Mouse (Mus musculus) olfactory bulb, adult 2 months (tissue): ENCODE data around the gene Fcf1. TPM values are rescaled to one million over a fixed set of nuclear protein-coding genes. Genes with fewer than 3 reads are reported as not detected.
A peak's percentile ranks its signal among the peaks of the same experiment; 100 is the strongest.

Source experiments
- H3K27ac ChIP-seq: fragments of 200-500 bp; 2 replicates; pipeline ENCODE4 v1.5.1; 2012; ENCODE audit warnings: low read depth, low read length; ENCODE audit not compliant: insufficient read depth
- H3K4me1 ChIP-seq: fragments of 200-500 bp; 2 replicates; pipeline ENCODE4 v1.6.1; 2012; ENCODE audit warnings: low read length; ENCODE audit not compliant: control insufficient read depth, insufficient read depth
- H3K4me3 ChIP-seq: fragments of 200-500 bp; 2 replicates; pipeline ENCODE4 v1.5.1; 2012; ENCODE audit warnings: mild to moderate bottlenecking, low read depth, low read length, moderate library complexity; ENCODE audit not compliant: insufficient read depth
- CTCF ChIP-seq: fragments of 200-500 bp; IDR thresholded peaks from 2 replicates; pipeline ENCODE4 v1.5.1; 2012; ENCODE audit warnings: low read depth, mild to moderate bottlenecking, low read length, moderate library complexity; ENCODE audit not compliant: insufficient read depth
- POLR2A ChIP-seq: fragments of 200-500 bp; IDR thresholded peaks from 2 replicates; pipeline ENCODE4 v1.6.1; 2012; ENCODE audit warnings: mild to moderate bottlenecking, low read depth, low read length, moderate library complexity; ENCODE audit not compliant: insufficient read depth
- WGBS: fragments of 180-500 bp; shearing (Covaris S2); methylation state at CpG from one replicate; pipeline ENCODE4 v1.1.7; 2018; 5-methylcytosine and 5-hydroxymethylcytosine counted together
- polyA plus RNA-seq: library from polyadenylated mRNA; stranded (reverse); fragments of >200 nt; gene quantifications from 2 replicates; pipeline ENCODE4 v1.2.4, GENCODE M21; 2012; ENCODE audit warnings: low replicate concordance; ENCODE audit not compliant: missing spikeins, insufficient read depth, insufficient read length

The Fcf1 gene
- polyA plus RNA-seq, 1 experiment: not detected

GRCm38 (mm10) chr12:84996083-84996496, 25.4 kb downstream of the Fcf1 start, which contains the start of gene Ylpm1:
Gene Ylpm1 (plus strand): TSS chr12:84996321.
- TF ChIP-seq POLR2A: peak; percentile 87
- TF ChIP-seq CTCF: no peak
- H3K27ac ChIP-seq: peak within 1 kb of the TSS; percentile 28; the same call in 1 of the 2 replicates
- peak within 1 kb of the TSS; percentile 80 for H3K4me3 ChIP-seq
- under 1% methylated on average over 45 of the region's 45 CpGs for WGBS
- no peaks in the 10 kb centered on the region for H3K4me1 ChIP-seq

- WGBS: under 1% methylated on average over 44 of the region's 44 CpGs
- no peak for TF ChIP-seq CTCF
- no peak for TF ChIP-seq POLR2A
- Histone ChIP-seq H3K4me3 (peak overlapping the region; percentile 80), H3K4me1 (no peaks in the 10 kb centered on the region), H3K27ac (peak overlapping the region; percentile 28; the same call in 1 of the 2 replicates)
Measured at GRCm38 (mm10) chr12:84996501-84997398, 26.1 kb downstream of the Fcf1 start.

GRCm38 (mm10) chr12:84999053-84999452, 28.4 kb downstream of the Fcf1 start:
- TF ChIP-seq CTCF: no peak
- no peak for TF ChIP-seq POLR2A
- Histone ChIP-seq H3K4me3 (0 out of 2 replicates have a peak overlapping the region, but pooled peaks have one; percentile 8), H3K27ac (no peak overlapping the region), H3K4me1 (no peaks in the 10 kb centered on the region)

GRCm38 (mm10) chr12:85006206-85006605, 35.5 kb downstream of the Fcf1 start:
- Histone ChIP-seq H3K27ac (no peak overlapping the region), H3K4me3 (no peak overlapping the region), H3K4me1 (no peaks in the 10 kb centered on the region)
- TF ChIP-seq POLR2A (no peak), CTCF (no peak)
- WGBS: 43% methylated on average over 1 of the region's 1 CpGs

- H3K27ac ChIP-seq: no peak overlapping the region
- no peaks in the 10 kb centered on the region for H3K4me1 ChIP-seq
- H3K4me3 ChIP-seq: no peak overlapping the region
- TF ChIP-seq POLR2A (no peak), CTCF (no peak)
Measured at GRCm38 (mm10) chr12:85007021-85007420, 36.3 kb downstream of the Fcf1 start.

GRCm38 (mm10) chr12:85009776-85010175, 39.1 kb downstream of the Fcf1 start:
- 52% methylated on average over 1 of the region's 1 CpGs for WGBS
- Histone ChIP-seq H3K4me1 (no peaks in the 10 kb centered on the region), H3K4me3 (no peak overlapping the region), H3K27ac (no peak overlapping the region)
- TF ChIP-seq CTCF (no peak), POLR2A (no peak)

GRCm38 (mm10) chr12:85010541-85010940, 39.8 kb downstream of the Fcf1 start:
- no peak for TF ChIP-seq CTCF
- TF ChIP-seq POLR2A: no peak
- Histone ChIP-seq H3K4me1 (no peaks in the 10 kb centered on the region), H3K4me3 (no peak overlapping the region), H3K27ac (no peak overlapping the region)
- 75% methylated on average over 2 of the region's 2 CpGs for WGBS

- 95% methylated on average over 2 of the region's 2 CpGs for WGBS
- Histone ChIP-seq H3K4me3 (no peak overlapping the region), H3K4me1 (no peaks in the 10 kb centered on the region), H3K27ac (no peak overlapping the region)
- TF ChIP-seq POLR2A (no peak), CTCF (no peak)
Measured at GRCm38 (mm10) chr12:85012185-85012584, 41.5 kb downstream of the Fcf1 start.

- Histone ChIP-seq H3K4me1 (no peaks in the 10 kb centered on the region), H3K4me3 (no peak overlapping the region), H3K27ac (no peak overlapping the region)
- WGBS: 100% methylated on average over 1 of the region's 1 CpGs
- no peak for TF ChIP-seq CTCF
- no peak for TF ChIP-seq POLR2A
Measured at GRCm38 (mm10) chr12:85022071-85022470, 51.4 kb downstream of the Fcf1 start.
